Mouse (Mus musculus): ENCODE data around the gene Gm13102. TPM values are rescaled to one million over a fixed set of nuclear protein-coding genes. Genes with fewer than 3 reads are reported as not detected.
"Not testable (repeated sequence)": the region's sequence is repeated elsewhere in the genome, so short reads cannot be mapped to it uniquely, and the experiment has no call there.

Gene Gm13102
- not detected for total RNA-seq (2021)
- long read RNA-seq, experiment 1, result 0 reads
- long read RNA-seq, experiment 2, result 0 reads

GRCm38 (mm10) chr4:144106174-144106573 is at the start of gene Gm13102:
TSS of gene Gm13102 (plus strand) at chr4:144106474.
- intact Hi-C loops (cut with DNase I); DNase-seq (ENCODE audit: low spot score in 2 of 2): not testable (repeated sequence)

- intact Hi-C loops (cut with DNase I); DNase-seq (ENCODE audit: low spot score in 2 of 2): not testable (repeated sequence)
These were observed 47.4 kb upstream of the Gm13102 start, which contains the start of gene Pramel4 for GRCm38 (mm10) chr4:144058826-144059225. TSS of gene Pramel4 (plus strand) at chr4:144059126.

Other genes starting within 250 kb of the Gm13102 start
- gene Pramef6, start 206.1 kb upstream of the Gm13102 start, total RNA-seq (2021), result not detected
- not detected for gene Pramef25, start 155.5 kb upstream of the Gm13102 start, total RNA-seq (2021)
- not detected for gene Gm13101, start 139.5 kb upstream of the Gm13102 start, total RNA-seq (2021)
- gene Pramef17, start 112.1 kb upstream of the Gm13102 start, total RNA-seq (2021), result not detected
- gene Pramel4, start 47.3 kb upstream of the Gm13102 start, total RNA-seq (2021), result not detected
- not detected for gene Oog3, start 56.2 kb downstream of the Gm13102 start, total RNA-seq (2021)
- not detected for gene Oog2, start 84.2 kb downstream of the Gm13102 start, total RNA-seq (2021)
- not detected for gene C87977, start 106.8 kb downstream of the Gm13102 start, total RNA-seq (2021)
- not detected for gene Pramel5, start 174.0 kb downstream of the Gm13102 start, total RNA-seq (2021)
- not detected for gene Gm13128, start 223.8 kb downstream of the Gm13102 start, total RNA-seq (2021)